Mouse (Mus musculus): ENCODE data around the gene Zscan4e. TPM values are rescaled to one million over a fixed set of nuclear protein-coding genes. Genes with fewer than 3 reads are reported as not detected.

The Zscan4e gene
- under 1 TPM in 1 of 2 experiments, not detected in 1; 0.02 TPM for polyA plus RNA-seq (2012; fragmentation: generic; extraction: Trizol)

DNA sequence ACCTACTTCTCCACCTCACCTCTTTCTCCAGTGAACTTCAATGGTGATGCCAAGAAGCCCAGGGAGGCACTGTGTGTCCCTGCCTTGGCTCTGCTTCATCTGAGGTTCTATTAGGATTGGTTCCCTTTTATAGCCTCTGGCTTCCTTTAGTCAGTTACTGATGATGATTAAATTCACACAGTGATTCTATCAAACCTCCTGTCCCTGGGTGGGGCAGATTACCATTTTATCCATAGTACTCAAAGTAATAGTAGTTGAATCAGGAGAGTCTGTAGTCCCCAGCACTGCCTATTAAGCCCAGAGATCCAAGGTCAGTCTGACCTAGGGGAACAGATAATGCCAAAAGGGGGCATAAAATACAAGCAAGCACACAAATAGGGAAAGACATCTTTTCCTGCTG, at the start of gene Zscan4e:
TSS of gene Zscan4e (minus strand) at position 101 of the 400 bp plus-strand sequence.

Other genes starting within 250 kb of the Zscan4e start
- gene Zscan4-ps1, start 241.0 kb downstream of the Zscan4e start, polyA plus RNA-seq (2012; fragmentation: generic; extraction: Trizol), result not detected
- not detected for gene Zscan4d, start 144.5 kb downstream of the Zscan4e start, polyA plus RNA-seq (2012; fragmentation: generic; extraction: Trizol)
- gene Zscan4f, start 87.2 kb upstream of the Zscan4e start, polyA plus RNA-seq (2012; fragmentation: generic; extraction: Trizol), result not detected
- gene Zscan4-ps2, start 203.6 kb upstream of the Zscan4e start, polyA plus RNA-seq (2012; fragmentation: generic; extraction: Trizol), result under 1 TPM in 1 of 2 experiments, not detected in 1; 0.01 TPM

Measured in C3H10T1/2 (cell line).